Mouse (Mus musculus) mesoderm, embryonic 11.5 days (tissue): ENCODE measurements around the gene Tmem8.
"Not testable (repeated sequence)": the region's sequence is repeated elsewhere in the genome, so short reads cannot be mapped to it uniquely, and the experiment has no call there.

Experiments
- DNase-seq: peaks from one replicate; pipeline ENCODE4 v3.0.0-alpha.2; 2012; ENCODE audit warnings: low read depth, low spot score

Tmem8 gene

DNA sequence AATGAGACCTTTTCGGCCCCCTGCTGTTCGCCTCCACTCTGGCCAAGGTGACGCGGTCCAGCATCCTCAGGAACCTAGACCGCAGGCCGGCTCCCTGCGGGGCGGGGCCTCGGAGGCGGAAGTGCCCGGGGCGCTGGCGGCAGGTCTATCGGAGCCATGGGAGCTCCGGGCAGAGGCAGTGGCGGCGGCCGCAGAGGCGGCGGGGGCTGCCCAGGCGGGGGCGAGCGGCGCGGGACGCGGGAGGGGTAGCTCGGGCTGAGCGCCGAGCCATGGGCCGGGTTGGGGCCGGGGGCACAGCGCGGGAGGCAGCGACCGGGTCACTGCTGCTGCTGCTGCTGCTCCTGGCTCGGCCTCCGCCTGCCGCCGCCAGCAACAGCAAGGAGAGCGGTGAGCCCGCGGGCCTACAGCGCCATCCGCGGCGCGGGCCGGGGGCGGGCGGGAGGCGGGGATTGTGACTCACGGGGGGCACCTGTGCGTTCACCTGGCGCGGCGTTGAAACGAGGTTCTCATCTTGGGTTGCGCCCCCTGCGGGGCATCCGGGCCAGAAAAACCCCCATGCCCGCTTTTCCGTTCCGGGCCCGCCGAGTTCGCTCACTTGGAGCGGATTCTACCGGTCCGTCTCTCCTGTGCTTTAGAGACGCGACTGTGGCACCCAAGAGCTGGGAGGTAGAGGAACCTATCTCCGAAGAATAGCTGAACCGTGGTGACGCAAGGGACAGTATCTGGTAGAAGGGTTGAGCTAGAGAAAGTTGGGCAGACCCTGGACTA lies at the start of gene Tmem8:
Gene Tmem8 (plus strand): TSS at position 119 of the 768 bp plus-strand sequence.
- peak; percentile 60 for DNase-seq

DNA sequence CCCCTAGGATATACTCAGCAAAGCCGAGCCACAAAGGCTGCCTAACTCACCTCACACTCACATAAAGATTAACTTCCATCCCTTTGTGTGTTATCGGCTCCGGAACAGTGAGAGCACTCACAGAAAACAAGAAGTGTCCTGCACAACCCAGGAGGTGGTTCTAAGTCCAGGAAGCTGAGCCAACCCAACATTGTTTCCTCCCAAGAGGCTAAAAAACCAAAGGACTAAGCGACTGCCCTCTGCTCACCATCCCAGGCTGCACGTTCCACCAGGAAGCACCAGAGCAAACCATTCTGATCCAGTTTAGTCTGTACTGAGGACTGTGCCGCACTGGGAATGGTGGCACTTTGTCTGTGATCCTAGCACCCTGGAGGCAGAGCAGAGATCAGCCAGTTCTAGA lies 48.2 kb upstream of the Tmem8 start:
- DNase-seq = no peak

DNA sequence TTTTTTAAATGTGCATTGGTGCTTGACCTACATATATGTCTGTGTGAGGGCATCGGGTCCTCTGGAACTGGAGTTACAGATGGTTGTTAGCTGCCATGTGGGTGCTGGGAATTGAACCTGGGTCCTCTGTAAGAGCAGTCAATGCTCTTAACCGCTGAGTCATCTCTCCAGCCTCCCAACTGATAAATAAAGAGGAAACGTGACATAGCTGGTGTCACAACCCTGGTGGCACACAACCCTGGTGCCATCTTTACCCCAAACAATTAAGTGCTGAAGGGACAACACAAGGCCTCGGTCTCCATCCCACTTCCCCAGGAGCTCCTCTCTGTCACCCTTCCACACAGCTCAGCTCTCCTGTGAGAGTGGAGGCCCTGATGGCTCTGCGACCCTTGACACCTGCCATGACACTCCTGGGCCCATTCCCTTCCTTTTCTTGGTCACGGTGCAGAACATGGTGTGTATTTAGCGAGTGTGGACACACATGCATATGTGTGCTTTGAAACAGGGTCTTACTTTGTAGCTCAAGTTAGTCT lies 46.5 kb upstream of the Tmem8 start:
- no peak for DNase-seq

DNA sequence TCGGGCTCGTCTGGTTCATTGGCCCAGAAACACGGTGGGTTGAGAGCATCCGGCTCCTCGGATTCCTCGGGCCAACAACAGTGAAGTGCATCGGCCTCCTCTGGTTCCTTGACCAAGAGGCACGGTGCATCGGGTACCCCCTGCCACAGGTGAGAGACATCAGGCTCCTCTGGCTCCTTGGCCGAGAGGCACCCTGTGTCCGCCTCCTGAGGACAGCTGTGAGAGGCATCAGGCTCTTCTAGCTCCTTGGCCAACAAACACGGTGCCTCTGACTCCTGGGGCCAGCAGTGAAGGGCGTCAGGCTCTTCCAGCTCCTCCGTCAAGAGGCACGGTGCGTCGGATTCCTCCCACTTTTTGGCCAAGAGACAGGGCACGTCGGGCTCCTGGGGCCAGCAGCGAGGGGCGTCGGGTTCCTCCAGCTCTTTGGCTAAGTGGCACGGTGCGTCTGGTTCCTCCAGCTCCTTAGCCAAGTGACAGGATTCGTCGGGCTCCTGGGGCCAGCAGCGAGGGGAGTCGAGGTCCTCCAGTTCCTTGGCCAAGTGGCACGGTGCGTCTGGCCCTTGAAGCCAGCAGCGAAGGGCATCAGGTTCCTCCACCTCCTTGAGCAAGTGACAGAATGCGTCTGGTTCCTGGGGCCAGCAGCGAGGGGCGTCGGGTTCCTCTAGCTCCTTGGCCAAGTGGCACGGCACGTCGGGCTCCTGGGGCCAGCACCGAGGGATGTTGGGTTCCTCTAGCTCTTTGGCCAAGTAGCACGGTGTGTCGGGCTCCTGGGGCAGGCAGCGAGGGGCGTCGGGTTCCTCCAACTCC lies 44.9 kb upstream of the Tmem8 start:
- DNase-seq = peak; percentile 11

DNA sequence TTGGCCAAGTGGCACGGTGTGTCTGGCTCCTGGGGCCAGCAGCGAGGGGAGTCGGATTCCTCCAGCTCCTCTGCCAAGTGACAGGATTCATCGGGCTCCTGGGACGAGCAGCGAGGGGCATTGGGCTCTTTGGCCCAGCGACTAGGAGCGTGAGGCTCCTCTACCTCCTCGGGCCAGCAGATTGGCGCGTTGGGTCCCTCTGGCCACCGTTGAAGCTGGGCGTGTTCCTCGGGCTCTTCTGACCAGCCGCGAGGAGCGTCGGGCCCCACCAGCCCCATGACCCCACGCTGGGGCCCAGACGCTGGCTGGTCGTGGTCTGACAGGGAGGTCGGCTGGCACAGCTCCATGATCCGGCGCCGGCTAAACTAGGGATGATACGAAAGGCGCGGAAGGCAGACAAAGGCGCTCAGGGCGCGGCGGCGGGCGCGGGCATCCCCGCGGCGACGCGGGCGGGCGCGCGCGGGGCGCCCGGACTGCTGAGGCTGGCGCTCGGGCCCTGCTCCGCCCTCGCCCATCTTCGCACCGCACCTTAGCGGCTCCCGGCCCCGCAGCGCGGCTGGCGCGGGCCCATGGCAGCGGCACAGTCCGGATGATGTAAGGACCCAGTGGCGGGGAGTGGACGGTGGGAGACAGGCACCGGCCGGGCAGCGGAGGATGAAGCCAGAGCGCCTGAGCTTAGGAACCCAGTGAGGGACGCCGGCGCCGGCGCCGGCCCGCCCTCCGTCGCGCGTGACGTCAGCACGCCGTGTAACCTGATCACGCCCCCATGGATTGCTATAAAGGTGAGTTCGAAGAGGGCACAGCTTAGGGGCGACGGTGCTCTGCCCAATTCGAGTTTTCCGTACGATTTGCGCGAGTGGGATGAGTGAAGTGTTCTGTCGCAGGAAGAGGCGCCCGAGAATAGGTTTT lies 44.0 kb upstream of the Tmem8 start, which contains the start of gene Rab11fip3:
Gene Rab11fip3 (minus strand): TSS at position 725 of the 909 bp plus-strand sequence.
- DNase-seq = peak; percentile 93

DNA sequence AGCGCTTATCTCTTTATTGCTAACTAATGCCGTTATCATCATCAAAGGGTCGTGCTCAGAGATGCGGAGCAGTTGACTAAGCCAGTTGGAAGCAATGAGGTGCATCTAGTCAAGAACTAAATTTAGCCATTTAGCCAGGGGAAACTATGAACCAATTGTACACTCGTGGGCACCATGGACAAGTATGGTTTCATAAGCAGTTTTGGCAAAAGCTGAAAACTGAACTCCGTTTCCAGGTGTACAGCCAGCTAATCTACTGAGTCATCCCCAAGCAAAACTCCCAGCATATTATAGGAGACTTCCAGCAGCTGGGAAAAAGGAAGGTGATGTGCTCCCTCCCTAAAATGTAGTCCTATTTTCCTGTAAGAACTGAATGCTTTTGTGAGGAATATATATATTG lies 43.0 kb upstream of the Tmem8 start:
- no peak for DNase-seq

DNA sequence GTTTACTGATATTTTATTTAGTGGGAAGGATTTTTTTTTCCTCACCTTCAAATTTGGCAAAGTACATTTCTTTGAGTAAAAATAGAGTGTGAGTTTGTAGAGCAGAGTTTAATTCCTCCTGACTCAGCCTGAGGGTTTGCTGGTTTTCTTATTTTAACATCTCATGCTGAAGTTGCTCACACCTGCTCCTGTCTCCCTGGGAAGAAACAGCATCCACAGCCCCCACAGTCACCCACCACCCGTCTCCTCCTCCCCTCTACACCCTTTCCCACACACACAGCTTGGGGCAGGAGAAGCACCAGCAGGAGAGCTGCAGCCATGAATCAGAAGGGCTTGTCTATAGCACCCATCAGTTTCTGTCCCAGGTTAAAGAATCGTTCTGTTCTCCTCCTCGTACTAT lies 37.9 kb upstream of the Tmem8 start:
- DNase-seq = no peak

DNA sequence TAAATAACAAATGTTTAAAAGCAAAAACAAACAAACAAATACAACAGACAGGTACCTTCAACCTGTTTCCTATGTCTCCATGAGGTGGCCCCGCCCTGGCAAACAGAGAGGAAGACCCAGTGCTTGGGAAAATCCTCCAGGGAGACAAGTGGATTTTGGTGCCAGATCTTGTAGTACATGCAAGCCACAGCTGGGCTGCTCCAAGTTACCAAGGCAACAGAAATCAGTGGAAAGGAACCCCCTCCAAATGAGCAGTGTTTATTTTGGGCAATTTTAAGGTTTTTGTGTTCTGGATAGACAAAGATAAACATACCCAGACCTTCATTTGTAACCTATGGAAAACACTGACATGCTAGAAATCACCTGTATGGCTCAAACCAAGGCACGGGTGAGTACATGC lies 34.2 kb upstream of the Tmem8 start:
- no peak for DNase-seq

DNA sequence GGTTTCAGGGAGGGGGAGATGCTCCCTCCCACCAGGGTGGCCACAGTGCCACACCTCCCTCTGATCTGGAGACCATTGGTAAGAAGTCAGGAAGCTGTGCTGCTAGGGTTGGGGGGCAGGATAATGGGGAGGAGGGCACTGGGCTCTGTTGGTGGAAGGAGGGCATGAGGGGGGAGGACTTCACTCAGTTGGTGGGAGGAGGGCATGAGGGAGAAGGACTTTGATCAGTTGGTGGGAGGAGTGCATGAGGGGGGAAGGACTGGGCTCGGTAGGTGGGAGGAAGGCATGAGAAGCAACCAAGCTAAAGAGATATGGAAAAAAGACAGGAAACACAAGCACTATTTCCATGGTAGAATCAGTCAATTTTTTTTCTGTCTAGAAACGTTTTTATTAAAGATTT lies 32.2 kb upstream of the Tmem8 start:
- no peak for DNase-seq

DNA sequence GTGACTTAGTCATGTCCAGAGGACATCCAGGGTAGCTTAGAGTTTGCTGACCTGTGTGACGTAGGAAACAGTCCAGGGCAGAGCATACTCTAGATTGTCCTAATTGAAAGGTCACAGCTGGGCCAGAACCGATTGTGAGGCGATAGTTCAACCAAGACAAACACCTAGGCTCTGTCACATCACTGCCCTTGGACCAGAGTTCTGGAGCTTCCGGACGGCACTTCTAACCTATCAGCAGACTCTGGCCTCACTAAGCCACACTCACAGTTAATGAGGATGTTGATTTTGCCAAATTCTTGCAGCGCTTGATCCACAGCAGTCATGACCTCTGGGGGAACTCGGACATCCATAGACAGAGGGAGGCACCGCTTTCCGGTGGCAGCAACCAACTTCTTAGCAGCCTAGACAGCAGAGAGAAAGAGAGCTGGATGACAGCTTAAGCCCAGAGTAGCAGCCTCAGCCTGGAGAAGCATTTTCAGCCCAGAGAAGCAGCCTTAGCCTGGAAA lies 26.0 kb upstream of the Tmem8 start:
- DNase-seq = no peak

DNA sequence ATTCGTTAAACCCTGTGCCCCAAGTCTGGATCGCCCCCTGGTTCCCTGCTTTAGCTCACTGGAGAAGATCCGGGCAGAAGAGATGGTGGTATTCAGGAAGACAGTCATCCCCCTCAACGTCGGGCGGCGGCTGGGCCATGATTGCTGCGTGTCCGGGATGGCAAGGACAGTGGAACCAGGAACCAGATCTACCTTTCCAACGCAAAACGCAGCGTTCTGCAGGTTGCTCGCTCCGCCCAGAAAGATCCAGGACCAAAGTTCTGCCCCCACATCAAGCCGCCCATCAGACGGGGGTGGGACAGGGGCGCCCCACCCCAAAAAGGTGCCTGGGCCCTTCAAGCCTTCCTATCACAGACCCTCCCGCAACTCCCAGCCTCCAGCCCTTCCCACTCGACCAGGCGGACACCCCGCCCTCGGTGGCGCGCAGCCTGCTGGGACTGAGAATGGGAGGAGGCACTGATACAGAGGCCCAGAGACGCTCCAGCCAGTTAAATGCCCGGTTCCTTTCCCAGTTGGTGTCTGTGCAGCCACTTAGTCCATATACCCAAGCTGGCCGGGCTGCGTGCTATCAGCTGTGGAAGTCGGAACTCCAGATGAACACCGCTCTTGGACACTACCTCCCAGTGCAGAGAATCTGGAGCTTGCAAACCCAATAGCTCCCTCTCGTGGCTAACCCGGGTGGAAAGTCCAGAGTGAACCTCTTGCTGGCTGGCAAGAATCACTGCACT lies 23.0 kb upstream of the Tmem8 start, which contains the start of gene Decr2:
Gene Decr2 (minus strand): TSS at position 433 of the 728 bp plus-strand sequence.
- peak; percentile 93 for DNase-seq

DNA sequence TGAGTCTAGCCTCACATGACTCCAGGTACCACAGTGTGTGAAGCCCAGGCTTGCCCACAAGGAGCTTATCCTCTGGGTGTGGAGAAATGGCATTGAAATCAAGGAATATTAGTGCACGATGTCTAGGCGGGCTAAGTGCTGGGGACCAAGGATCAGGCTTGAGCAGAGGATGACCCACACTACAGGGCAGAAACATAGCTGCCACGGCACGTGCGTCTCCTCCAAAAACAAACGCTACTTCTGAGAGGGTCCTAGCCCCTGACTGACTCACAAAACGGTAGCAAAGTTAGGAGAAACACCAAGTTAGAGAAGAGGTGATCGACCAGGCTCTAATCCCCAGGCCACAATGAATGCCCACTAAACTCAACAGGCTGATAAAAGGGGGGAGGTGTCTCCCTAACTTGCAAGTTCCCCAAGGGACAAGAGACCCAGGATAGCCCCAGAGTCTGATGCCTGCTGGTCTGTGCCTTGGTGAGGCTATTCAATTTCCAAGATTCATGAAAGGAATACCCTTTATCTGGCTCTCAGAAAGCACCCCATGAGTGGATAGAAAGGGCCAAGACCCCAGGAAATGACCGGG lies 18.5 kb upstream of the Tmem8 start:
- no peak for DNase-seq

DNA sequence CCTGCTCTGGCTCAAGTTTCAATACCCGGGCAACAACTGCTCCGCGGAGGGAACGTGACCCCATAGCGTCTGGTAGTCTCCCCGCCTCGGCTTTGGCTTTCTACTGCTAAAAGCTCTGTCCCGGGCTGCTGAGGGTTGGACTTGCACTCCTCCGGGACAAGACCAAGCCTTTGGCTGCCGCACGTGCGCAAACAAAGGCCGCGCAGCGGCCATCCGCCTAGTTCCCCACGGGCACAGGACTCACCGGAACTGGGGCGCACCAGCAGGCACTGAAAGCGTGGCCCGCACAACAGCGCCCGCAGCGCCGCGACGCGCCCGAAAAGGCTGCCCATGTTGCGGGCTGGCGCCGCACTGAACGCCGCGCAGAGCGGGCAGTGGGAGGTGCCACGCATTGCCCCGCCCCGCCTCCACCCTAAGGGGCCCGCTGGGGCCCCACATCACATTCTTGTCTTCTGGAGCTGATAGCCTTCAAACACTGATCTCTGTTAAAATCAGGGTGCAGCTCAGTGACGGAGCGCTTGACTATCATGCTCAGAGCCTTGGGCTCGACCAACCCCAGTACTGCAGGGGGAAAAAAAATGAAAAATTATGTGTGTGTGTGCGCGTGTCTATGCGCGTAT lies 17.9 kb upstream of the Tmem8 start, which contains the start of gene Nme4:
Gene Nme4 (minus strand): TSS at position 482 of the 620 bp plus-strand sequence.
- DNase-seq = peak; percentile 58

DNA sequence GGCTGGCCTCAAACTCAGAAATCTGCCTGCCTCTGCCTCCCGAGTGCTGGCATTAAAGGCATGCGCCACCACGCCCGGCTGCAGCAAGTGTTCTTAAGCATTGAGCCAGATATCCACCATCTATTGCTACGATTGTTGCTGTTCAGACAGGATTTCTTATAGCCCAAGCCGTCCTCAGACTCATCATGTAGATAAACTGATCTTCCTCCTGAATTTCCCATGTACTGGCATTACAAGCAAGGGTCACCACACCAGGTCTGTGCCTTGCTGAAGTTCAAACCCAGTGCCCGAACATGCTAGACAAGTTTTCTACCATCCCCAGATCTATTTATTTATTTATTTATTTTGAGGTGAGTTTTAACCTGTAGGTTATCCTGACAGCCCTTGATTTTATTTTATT lies 14.6 kb upstream of the Tmem8 start:
- DNase-seq = no peak

DNA sequence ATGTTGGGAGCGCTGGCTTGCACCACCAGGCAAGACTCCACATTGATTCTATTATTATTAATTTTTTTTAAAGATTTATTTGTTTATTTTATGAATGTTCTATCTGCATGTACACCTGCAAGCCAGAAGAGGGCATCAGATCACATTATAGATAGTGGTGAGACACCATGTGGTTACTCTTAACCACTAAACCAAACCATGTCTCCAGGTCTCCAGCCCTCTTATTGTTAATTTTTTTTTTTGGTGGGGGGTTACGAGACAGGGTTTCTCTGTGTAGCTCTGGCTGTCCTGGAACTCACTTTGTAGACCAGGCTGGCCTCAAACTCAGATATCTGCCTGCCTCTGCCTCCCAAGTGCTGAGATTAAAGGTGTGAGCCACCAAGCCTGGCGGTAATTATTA lies 13.8 kb upstream of the Tmem8 start:
- not testable (repeated sequence) for DNase-seq

DNA sequence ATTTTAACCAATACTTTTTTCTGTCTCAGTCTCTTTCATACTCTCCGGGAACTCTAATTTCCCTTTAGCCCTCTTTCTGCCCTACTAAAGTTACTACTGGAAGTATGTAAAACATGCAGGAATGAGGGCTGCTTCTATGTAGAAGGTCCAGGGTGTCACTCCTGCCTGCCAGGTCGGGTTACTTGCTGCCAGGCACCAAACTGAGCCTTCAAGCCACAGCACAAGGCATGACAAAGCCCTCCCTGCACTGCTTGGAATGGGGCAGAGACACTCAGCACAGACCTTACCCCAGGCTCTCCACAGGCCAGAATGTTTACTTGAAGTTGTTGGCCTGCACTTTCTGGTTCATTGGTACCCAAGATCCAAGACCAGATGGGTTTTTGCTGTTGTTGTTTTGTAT lies 12.9 kb upstream of the Tmem8 start:
- no peak for DNase-seq

DNA sequence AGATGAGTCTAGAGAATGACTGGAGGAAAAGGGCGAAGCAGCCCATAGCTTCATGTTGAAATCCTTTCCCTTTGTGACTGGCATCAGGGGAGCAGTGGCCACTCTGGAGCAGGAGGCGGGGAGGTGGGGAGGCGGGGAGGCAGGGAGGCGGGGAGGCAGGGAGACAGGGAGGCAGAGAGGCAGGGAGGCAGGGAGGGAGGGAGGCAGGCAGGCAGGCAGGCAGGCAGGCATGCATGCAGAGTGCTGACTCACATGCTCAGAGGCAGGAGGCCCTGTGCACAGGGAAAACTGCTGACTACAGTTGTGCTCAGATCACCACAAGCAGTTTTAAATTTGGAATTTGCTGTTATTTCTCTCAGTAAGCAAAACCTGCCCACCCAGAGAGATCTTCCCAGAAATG lies 11.6 kb upstream of the Tmem8 start:
- DNase-seq = no peak

DNA sequence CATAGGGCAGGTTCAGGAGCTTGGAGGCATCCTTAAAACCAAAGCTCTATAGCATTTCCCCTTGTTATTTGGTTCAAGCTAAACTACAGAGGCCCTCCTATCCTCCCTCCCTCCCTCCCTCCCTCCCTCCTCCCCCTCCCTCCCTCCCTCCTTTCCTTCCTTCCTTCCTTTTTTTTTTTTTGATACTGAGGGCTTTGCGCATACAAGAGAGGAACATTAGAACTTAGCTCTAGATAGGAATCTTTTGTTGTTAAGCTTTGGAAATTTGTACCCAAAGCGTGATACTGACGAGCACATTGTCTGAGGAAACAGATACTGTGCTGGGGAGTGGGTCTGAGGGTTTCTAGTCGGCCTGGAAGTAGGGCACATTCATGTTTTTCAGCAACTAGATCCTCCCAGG lies 7.5 kb upstream of the Tmem8 start:
- DNase-seq = no peak

DNA sequence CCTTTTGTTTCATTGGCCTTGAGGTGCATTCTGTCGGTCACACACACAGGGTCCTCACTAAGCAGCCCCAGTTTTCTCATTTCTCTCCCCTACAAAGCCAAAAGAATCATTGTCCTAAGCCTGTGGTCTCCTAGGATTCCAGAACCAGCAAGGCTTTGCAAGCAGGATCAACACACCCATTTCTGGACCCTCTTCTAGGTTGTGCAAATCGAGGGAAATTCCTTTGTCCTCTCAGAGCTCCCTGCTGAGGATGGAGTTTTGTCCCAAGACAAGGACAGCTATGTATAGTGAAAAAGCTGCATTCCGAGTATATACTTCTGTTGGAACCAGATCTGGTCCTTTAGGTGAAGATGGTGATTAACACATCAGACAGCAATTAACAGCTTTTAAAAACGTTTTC lies 2.9 kb upstream of the Tmem8 start:
- no peak for DNase-seq

DNA sequence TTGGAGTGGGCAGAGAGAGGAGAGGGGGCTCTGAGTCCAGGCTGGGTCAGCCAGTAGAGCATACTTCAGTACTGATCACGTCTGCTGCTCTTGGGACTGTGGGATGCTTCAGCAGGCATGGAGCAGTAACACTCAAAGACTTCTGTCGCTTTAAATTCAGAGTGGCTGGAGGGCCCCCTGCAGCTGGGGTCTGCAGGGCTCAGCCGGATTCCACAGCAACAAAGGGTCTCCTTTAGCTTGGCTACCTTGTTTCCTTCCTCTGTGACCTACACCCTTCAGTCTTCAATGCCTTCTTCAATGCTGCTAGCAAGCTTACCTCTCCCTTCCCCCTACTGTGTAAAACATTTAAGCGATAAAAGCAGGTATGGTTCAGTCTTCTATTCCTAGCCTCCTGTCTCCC lies 2.1 kb upstream of the Tmem8 start:
- DNase-seq = no peak
